Mouse (Mus musculus): ENCODE results near the gene Pla2g12b.

The Pla2g12b gene

GRCm38 (mm10) chr10:59413711-59414110 is 10.3 kb downstream of the Pla2g12b start:
- peak; percentile 50 for DNase-seq (ENCODE audit: low read depth, low spot score)

DNA sequence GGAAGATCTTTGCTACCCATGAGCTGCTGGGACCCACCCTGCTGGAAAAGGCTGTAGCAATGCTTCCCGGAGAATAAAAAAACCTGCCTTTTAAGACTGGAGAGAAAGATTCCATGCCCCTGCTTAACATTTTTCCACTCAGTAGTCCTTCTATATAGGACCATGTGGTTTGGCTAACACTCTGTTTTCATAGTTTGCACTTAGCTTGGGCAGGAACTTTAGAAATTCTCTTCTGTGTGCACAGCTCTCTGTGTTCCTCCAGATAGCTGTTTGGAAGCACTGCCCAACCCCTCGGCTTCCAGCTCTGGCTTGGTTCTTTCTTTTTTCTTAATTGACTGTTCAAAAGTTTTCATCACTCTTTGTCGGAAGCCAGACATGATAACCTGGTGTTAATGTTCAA is 13.2 kb downstream of the Pla2g12b start:
- DNase-seq (ENCODE audit: low read depth, low spot score) = no peak

- no peak for DNase-seq (ENCODE audit: low read depth, low spot score)
Measured at GRCm38 (mm10) chr10:59419516-59419915, 16.1 kb downstream of the Pla2g12b start.

GRCm38 (mm10) chr10:59424453-59424852 is 21.0 kb downstream of the Pla2g12b start:
- no peak for DNase-seq (ENCODE audit: low read depth, low spot score)

DNA sequence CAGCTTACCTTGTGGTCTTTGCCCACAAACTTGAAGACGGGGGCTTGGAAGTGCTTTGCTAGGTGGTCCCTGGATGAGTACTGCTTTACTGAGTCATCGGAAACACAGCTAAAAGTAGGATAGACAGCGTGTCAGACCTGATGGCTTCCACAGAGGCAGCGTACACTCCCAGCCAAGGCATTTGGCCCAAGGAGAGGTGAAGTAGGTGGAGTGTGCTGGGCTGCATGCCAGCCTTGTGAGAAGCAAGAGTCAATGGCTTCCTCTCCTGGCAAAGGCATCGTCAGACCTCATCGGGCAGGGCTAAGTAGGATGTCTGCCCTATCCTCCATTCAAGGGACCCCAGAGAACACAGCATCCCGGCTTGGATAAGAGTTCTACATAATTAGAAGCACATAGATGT is 21.9 kb downstream of the Pla2g12b start:
- DNase-seq (ENCODE audit: low read depth, low spot score) = no peak

GRCm38 (mm10) chr10:59426371-59426770 is 22.9 kb downstream of the Pla2g12b start:
- no peak for DNase-seq (ENCODE audit: low read depth, low spot score)

GRCm38 (mm10) chr10:59429448-59430135 is 26.1 kb downstream of the Pla2g12b start:
- DNase-seq (ENCODE audit: low read depth, low spot score) = no peak

DNA sequence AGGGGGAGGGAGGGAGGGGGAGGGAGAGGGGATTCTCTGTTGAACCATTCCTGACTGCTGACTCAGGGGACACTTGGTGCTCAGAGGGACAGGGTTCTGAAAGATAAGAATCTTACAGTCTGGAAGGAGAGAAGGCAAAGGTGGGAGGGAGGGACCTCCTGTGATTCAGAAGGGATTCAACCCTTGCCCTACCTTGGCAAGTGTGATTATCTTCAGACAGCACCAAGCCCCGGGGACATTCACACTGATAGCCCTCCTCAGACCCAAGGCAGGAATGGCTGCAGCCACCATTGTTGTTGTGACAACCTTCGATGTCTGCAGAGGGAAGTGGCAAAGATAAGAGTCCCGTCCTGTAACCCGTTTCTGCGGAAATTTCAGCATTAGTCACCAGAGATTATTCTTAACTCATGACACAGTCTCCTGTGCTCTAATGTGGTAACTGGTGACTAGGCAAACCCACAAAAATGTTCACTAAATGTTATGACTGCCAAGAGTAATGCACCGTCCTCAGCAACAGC is 27.3 kb downstream of the Pla2g12b start:
- no peak for DNase-seq (ENCODE audit: low read depth, low spot score)

DNA sequence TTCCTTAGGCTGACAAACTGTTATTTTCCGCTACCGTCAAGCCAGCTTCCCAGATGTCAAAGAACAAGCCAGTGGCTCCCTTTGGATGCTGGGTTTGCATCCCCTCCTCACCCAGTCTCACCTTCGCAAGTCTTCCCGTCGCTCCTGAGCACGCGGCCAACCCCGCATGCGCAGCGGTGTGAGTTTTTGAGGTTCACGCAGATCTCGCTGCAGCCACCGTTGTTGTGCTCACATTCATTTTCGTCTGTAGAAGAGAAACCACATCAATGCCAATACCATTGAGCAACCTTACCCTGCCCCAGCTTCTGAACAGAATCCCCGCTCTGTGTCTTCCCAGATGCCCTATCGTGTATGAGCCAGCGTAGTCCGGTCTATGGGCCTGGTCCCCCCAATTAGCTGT is 32.3 kb downstream of the Pla2g12b start:
- DNase-seq (ENCODE audit: low read depth, low spot score) = no peak

DNA sequence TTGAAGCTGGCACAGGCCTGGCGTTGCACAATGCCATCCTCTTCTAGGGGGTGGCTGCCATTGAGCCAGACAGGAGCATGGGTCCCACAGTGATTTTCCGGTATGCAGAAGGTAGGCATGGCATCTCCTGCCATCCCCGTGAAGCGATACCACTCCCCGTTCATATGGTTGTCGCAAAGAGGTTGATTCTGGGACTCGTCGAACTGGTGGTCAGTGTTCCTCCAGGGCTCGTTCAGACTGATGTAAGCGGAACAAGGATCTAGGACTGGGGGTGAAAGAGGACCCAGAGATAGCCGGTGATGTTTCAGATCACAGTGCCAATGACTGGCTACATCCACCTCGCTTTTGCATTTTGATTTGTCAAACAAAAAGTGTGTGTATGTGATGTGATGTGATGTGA is 35.2 kb downstream of the Pla2g12b start:
- DNase-seq (ENCODE audit: low read depth, low spot score) = no peak

- DNase-seq (ENCODE audit: low read depth, low spot score) = no peak
Measured at GRCm38 (mm10) chr10:59439508-59439931, 36.1 kb downstream of the Pla2g12b start.

DNA sequence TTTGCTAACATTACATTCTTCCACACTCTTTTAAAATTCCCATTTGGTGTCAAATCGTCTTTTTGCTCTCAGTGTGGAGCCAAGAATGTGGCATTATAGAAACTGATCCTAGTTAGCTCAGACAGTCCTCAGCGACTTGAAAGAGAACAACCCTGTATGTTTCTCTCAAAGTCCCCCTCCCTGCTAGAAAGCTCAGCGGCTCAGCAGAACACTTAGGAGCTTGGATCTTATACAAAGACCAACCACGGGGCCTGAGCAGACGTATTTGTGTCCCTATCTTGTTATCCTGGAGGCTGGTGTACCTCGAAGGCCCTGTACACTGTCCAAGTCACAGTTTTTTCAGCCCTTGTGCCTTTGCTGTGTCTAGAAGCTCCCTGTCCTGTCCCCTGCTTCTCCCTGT is 36.7 kb downstream of the Pla2g12b start:
- no peak for DNase-seq (ENCODE audit: low read depth, low spot score)

GRCm38 (mm10) chr10:59441735-59442134 is 38.3 kb downstream of the Pla2g12b start, which contains the start of gene Oit3:
Oit3 (minus strand) TSS chr10:59441778.
- DNase-seq (ENCODE audit: low read depth, low spot score) = no peak

GRCm38 (mm10) chr10:59443212-59443611 is 39.8 kb downstream of the Pla2g12b start:
- DNase-seq (ENCODE audit: low read depth, low spot score) = no peak

GRCm38 (mm10) chr10:59444106-59444505 is 40.6 kb downstream of the Pla2g12b start:
- no peak for DNase-seq (ENCODE audit: low read depth, low spot score)

- DNase-seq (ENCODE audit: low read depth, low spot score) = no peak
Measured at GRCm38 (mm10) chr10:59444635-59445034, 41.2 kb downstream of the Pla2g12b start.

DNA sequence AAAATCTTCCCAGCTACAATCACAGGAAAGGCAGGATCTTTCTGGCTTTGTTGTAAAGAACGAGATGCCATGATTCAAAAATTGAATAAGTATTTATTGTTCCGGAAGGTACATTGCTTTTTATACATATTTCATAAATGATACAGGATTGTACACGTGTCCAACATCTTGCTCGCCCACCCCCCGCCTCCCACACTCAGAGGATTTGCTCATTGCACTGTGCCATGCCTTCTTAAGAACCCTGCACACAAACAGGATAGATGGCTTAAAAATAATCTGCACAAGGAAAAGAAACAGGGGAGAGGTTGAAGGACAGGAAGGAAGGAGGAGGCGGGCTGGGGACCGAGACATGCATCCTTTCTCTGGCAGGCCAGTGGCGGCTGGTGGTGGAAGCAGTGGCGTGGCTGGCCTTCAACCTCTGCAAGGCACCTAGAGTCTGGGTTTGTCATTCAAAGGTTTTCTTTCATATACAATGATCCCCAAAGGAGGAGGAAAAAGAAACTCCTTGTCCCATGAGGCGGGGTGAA is 43.5 kb downstream of the Pla2g12b start:
- DNase-seq (ENCODE audit: low read depth, low spot score) = no peak

GRCm38 (mm10) chr10:59447546-59447945 is 44.1 kb downstream of the Pla2g12b start:
- no peak for DNase-seq (ENCODE audit: low read depth, low spot score)

DNA sequence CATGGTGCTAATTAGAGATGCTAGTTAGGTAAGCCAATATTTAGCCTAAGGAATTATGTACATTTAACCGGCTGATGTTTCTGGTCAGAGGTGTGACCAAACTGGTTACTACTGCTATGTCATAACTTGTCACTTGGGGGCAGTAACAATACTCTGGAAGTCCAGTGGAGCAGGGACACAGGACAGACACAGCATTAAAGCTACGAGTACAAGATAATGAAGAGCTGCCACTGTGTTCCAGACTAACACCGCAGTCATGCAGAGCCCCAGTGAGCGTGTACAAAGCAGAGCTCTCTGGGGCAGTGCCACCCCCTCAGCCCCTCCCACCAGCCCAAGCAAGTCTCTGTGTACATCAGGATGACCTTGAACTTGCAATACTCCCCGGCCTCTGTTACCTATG is 48.4 kb downstream of the Pla2g12b start:
- DNase-seq (ENCODE audit: low read depth, low spot score) = peak; percentile 51

DNA sequence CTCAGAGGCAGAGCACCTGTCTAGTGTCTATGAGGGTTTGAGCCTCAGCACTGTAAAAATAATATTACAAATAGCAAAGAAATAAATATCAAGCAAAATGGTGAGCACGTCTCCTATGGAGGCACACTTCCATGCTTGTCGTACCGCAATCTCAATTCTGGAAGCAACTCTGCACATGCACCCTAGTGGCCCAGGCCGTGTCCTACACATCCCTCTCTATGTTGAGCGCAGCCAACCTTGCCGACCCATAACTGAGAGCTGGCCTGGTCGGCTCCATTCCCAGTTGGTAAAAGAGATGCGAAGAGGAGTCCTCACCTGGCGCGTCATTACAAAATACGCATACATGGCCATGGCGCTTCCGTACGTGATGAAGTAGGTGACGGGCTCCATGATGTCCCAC is 51.2 kb downstream of the Pla2g12b start:
- DNase-seq (ENCODE audit: low read depth, low spot score) = peak; percentile 66

DNA sequence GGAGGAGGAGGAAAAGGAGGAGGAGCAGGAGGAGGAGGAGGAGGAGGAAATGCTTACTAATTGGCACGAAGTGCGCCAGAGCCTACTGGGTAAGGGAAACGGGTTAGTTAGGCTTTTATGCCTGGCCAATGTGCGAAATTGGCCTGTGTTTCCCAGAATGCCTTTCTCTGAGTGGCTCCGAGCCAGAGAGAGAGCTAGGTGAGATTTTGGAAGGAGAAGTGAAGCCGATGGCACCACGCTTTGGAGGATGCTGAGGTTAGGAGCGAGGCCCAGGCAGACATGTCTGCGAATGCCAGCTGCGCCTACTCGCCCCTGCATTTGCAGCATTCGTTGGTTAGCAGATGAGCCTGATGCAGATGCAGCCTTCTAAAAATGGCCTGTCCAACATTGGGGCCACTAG is 56.3 kb downstream of the Pla2g12b start:
- DNase-seq (ENCODE audit: low read depth, low spot score) = no peak

- no peak for DNase-seq (ENCODE audit: low read depth, low spot score)
Measured at GRCm38 (mm10) chr10:59462307-59462706, 58.8 kb downstream of the Pla2g12b start.

- DNase-seq (ENCODE audit: low read depth, low spot score) = no peak
Measured at GRCm38 (mm10) chr10:59465546-59465945, 62.1 kb downstream of the Pla2g12b start.
